Mouse (Mus musculus) right cerebral cortex, postnatal 4 days (tissue): ENCODE measurements around the gene Ubap2l.
A peak's percentile ranks its signal among the peaks of the same experiment; 100 is the strongest.

Experiments
- DNase-seq: peaks from one replicate; pipeline ENCODE4 v3.0.0-alpha.2; 2022

Ubap2l gene

GRCm38 (mm10) chr3:90052351-90053241 is at the start of gene Ubap2l:
Ubap2l (minus strand) TSS chr3:90052628.
- DNase-seq = peak; percentile 92

- no peak for DNase-seq
These were observed 49.2 kb upstream of the Ubap2l start for GRCm38 (mm10) chr3:90101673-90102072.

- no peak for DNase-seq
These were observed 48.6 kb upstream of the Ubap2l start for GRCm38 (mm10) chr3:90101010-90101409.

GRCm38 (mm10) chr3:90097928-90098327 is 45.5 kb upstream of the Ubap2l start:
- DNase-seq = no peak

GRCm38 (mm10) chr3:90094453-90094852 is 42.0 kb upstream of the Ubap2l start:
- DNase-seq = no peak

GRCm38 (mm10) chr3:90090892-90091291 is 38.5 kb upstream of the Ubap2l start:
- DNase-seq = no peak

GRCm38 (mm10) chr3:90088617-90089016 is 36.2 kb upstream of the Ubap2l start:
- DNase-seq = no peak

- no peak for DNase-seq
These were observed 33.6 kb upstream of the Ubap2l start for GRCm38 (mm10) chr3:90086068-90086467.

- DNase-seq = no peak
These were observed 32.9 kb upstream of the Ubap2l start for GRCm38 (mm10) chr3:90085281-90085680.

GRCm38 (mm10) chr3:90084790-90085189 is 32.4 kb upstream of the Ubap2l start:
- DNase-seq = no peak

- peak; percentile 26 for DNase-seq
These were observed 31.4 kb upstream of the Ubap2l start for GRCm38 (mm10) chr3:90083698-90084324.

GRCm38 (mm10) chr3:90083034-90083433 is 30.6 kb upstream of the Ubap2l start:
- DNase-seq = peak; percentile 21

GRCm38 (mm10) chr3:90081365-90082240 is 29.2 kb upstream of the Ubap2l start:
- no peak for DNase-seq

- DNase-seq = no peak
These were observed 28.1 kb upstream of the Ubap2l start for GRCm38 (mm10) chr3:90080498-90080863.

- DNase-seq = peak; percentile 55
These were observed 27.5 kb upstream of the Ubap2l start for GRCm38 (mm10) chr3:90079763-90080497.

- DNase-seq = peak; percentile 82
These were observed 26.8 kb upstream of the Ubap2l start for GRCm38 (mm10) chr3:90079133-90079762.

- no peak for DNase-seq
These were observed 25.8 kb upstream of the Ubap2l start for GRCm38 (mm10) chr3:90078224-90078623.

- peak; percentile 82 for DNase-seq
These were observed 24.7 kb upstream of the Ubap2l start for GRCm38 (mm10) chr3:90076921-90077716.

- no peak for DNase-seq
These were observed 19.9 kb upstream of the Ubap2l start, which contains the start of gene Tpm3 for GRCm38 (mm10) chr3:90072294-90072693. Tpm3 (plus strand) TSS chr3:90072649.

GRCm38 (mm10) chr3:90069688-90070087 is 17.3 kb upstream of the Ubap2l start:
- no peak for DNase-seq

- DNase-seq = no peak
These were observed 15.4 kb upstream of the Ubap2l start for GRCm38 (mm10) chr3:90067851-90068250.
